Mouse (Mus musculus): ENCODE data around the gene Socs1.

DNA sequence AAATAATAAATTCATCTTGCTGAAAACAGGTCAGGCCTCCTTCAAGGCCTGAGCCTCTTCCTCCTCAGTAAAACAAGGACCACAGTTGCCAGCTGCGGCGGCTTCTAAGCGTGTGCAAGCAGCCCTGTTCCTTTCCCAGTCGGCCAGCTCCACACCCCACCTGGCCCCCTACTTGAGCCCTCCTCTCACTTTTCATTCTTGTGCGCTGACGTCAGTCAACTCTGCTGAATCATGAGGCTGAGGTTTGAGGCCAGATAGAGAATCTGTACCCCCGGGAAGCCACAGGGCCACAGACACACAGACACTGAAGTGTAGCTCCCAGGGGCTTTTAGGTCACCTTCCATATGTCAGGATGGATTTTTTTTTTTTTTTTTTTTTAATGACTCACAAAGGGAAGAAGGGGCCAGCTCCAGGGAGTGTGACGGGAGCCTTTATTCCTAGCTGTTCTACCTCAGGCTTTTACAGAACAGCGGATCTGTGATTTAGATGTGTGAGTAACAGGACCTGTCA, 3.4 kb downstream of the Socs1 start:
- no peak for TF ChIP-seq CTCF (IDR thresholded peaks at IDR 0.05; ENCODE audit: borderline replicate concordance, insufficient read depth, low read length)
- TF ChIP-seq POLR2A (IDR thresholded peaks at IDR 0.05; ENCODE audit: low read depth, low read length), result 0 out of 2 replicates have a peak, but pooled peaks have one; percentile 15
